Mouse (Mus musculus) right cerebral cortex, postnatal 25 days (tissue): ENCODE data around the gene Isyna1.

Source experiments
- DNase-seq: peaks from one replicate; pipeline ENCODE4 v3.0.0; 2022

The Isyna1 gene

GRCm38 (mm10) chr8:70629574-70630531 lies 35.7 kb downstream of the Isyna1 start:
- DNase-seq, result peak; percentile 90

- no peak for DNase-seq
Measured at GRCm38 (mm10) chr8:70630532-70631381, 36.6 kb downstream of the Isyna1 start.

GRCm38 (mm10) chr8:70631436-70631835 lies 37.3 kb downstream of the Isyna1 start:
- no peak for DNase-seq

- no peak for DNase-seq
Measured at GRCm38 (mm10) chr8:70632346-70632892, 38.2 kb downstream of the Isyna1 start, which contains the start of gene Gdf15. Gene Gdf15 (minus strand): TSS chr8:70632456.

- DNase-seq, result no peak
Measured at GRCm38 (mm10) chr8:70634066-70634465, 39.9 kb downstream of the Isyna1 start.

- DNase-seq, result no peak
Measured at GRCm38 (mm10) chr8:70635527-70635926, 41.4 kb downstream of the Isyna1 start.

- DNase-seq, result no peak
Measured at GRCm38 (mm10) chr8:70636838-70637237, 42.7 kb downstream of the Isyna1 start.

GRCm38 (mm10) chr8:70638752-70639151 lies 44.6 kb downstream of the Isyna1 start:
- no peak for DNase-seq

GRCm38 (mm10) chr8:70643019-70643418 lies 48.8 kb downstream of the Isyna1 start:
- DNase-seq, result no peak

GRCm38 (mm10) chr8:70644065-70644464 lies 49.9 kb downstream of the Isyna1 start:
- no peak for DNase-seq

GRCm38 (mm10) chr8:70645501-70646224 lies 51.5 kb downstream of the Isyna1 start:
- DNase-seq, result no peak

GRCm38 (mm10) chr8:70646369-70646768 lies 52.2 kb downstream of the Isyna1 start:
- no peak for DNase-seq

- no peak for DNase-seq
Measured at GRCm38 (mm10) chr8:70646775-70647174, 52.6 kb downstream of the Isyna1 start.
